Mouse (Mus musculus) yolk sac, embryonic 10.5 days (tissue): ENCODE measurements at regions not wholly inside any gene's neighbourhood (a gene's known extent, or its start where the extent isn't known, plus 50 kb on each side); places are given as distances from the start of the nearest gene placed in this dataset.

Experiments
- DNase-seq: peaks from one replicate; pipeline ENCODE4 v3.0.0-alpha.2; 2017; ENCODE audit warnings: low spot score

DNA sequence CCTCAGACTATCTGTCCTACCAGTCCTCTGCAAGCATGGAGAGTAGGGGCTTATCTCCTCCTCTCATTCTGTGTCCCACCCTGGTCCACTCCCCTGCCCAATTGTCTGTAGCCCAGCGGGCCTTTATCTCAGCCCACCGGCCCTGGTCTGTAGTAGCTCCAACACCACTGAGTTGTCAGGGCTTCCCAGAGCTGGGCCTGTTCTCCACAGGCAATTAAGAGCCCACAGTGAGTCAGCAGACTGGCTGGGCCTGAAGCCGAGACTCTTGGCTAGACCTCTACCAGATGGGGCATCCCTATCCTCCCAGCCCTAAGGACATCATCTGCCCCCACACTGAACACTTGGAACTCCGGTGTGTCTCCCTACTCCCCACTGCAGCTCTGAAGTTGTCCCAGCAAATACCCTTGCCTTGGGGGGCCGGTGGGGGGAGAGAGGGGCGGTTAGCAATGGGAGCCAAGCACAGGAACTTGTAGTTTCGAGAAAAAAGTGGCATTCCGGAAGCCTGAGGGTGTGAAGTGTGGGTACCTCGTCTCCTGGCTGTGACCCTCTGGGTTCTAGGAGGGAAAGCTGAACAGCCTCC lies 64.7 kb upstream of the Dlg1 start:
- peak; percentile 50 for DNase-seq

DNA sequence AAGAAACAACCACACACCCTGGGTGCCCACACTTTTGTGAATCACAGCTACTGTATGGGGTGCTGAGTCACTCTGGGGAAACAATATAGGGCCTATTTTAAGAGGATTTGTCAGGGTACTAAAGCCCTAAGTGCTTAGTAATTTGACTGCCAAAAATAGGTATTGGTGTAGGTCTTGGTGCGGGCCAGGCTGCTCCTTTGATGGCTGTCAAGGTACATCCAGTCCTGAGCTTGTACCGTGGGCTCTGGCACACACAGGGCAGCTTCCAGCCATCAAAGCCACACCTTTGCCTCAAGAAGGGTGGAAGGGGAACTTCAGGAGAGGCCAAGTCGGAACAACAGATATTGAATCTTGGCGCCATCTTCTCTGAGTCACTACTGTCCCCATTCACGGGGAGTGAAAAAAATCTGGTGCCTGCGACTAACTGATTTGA lies 64.2 kb upstream of the Dlg1 start:
- DNase-seq = no peak

DNA sequence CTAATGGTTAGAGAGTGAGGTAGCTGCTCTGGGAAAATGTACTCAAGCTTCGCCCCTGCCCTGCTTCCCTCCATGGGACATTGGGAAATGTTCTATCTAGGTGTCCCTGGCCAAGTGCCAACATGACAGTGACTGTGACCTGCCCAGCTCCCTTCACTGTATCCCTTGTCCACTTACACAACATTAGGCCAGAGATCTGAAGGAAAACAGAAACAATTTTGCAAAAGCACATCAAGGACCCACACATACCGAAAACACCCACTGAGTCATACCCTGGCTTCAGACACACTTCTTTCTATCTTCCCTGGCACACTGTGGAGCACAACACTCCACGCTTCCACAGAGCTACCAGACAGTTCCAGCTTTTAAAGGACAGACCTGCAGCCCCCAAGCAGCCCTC lies 62.0 kb upstream of the Dlg1 start:
- no peak for DNase-seq

DNA sequence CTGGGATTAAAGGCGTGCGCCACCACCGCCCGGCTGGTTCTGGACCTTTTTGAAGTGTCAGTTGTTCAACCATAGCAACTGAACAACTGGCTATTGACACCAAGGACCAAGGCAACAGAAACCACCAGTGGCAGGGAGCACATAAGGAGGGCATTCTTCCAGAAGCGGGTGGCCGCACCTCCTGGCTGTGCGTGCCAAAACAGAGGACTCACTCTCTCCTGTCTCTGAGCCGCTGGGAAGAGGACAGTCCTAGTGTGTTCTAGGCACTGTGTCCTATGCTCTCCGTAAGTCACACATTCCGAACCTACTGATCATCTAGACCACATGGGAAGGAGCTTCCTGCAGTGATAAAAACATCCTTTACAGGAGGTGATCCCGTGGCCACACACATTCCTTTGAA lies 60.1 kb upstream of the Dlg1 start:
- no peak for DNase-seq

DNA sequence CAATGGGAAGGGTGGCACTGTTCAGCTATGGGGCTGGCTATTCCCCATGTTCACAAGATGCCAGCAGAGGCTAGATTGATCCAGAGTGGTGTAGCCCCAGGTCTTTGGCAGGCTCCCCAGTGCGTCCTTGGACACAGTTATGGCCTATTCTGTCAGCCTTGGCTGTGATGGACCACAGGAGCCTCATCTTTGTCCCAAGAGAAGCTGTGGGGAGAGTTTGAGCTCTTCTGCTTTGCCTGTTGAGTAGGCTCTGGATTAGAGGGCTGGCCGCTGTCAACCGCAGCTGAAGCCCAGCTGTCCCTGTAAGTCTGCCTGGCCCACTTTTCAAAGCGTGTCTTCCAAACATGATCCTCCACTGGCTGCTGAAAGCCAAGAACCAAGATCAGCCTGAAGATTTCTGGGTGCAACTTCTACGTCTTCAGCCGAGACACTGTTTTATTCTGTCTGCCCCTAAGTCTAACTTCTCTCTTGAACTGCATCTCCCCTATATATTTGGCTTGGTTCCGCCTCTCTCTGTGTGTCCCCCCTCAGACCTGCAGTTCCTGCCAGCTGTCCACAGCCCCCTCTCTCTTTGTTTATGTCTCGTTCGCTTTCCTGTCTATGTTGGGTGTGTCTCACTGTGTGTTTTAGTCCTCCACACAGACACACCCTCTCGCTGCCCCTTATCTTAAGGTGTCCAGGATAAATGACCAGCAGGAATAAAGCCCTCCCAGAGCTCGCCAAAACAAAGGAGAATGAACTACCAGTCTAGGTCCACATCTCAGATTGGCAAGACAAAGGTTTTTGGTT lies 56.7 kb upstream of the Dlg1 start:
- peak; percentile 22 for DNase-seq

DNA sequence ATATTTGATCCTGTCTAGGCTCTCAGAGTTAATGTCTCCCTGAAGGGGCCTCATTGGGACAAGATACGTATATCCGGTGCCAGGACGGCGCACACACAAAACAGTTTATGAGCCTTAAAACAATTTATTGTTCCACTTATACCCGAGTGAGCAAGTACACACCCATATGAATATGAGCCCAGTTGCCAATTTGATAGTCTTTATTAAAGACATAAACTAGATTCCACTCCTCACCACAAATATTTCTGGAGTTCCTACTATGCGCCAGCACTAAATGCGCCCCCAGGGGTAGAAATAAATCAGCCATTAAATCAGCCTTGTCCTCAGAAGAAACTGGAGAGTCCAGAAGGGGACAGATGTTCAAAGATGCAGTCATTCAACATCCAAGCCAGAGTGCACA lies 54.3 kb upstream of the Dlg1 start:
- no peak for DNase-seq

DNA sequence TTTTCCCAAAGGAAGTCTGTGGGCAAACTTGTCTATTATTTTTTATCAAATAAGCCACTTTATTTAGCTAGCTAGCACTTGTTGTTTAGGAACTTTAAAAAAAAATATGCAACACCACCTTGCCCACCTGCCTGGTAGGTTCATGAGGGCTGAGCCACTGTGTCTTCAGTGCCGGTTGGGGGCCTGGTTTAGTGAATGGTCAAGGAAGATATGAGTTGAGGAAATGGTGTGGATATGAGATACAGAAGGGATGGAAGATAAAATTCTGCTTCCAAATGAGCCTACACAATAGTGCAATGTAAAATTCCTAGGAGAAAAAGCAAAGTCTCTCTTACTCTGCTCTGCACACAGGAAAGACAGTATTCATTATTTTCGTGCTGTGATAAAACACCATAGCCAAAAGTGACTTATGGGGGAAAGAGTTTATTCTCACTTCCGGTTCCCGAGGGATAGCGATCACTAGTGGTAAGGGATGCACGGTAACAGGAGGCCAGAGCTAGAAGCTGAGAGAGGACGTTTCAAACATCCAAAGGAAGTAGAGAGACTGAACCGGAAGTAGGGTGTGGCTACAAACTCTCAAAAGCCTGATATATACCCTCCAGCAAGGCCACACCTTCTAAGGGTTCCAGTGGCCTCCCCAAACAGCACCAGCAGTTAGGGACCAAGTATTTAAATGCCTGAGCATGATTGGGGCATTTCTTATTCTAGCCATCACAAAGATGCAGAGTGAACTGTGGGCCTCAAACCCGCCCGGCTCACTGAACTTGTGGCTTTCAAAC lies 53.7 kb upstream of the Dlg1 start:
- DNase-seq = no peak
